Mouse (Mus musculus): ENCODE data around the gene Ppm1a.

Gene Ppm1a

DNA sequence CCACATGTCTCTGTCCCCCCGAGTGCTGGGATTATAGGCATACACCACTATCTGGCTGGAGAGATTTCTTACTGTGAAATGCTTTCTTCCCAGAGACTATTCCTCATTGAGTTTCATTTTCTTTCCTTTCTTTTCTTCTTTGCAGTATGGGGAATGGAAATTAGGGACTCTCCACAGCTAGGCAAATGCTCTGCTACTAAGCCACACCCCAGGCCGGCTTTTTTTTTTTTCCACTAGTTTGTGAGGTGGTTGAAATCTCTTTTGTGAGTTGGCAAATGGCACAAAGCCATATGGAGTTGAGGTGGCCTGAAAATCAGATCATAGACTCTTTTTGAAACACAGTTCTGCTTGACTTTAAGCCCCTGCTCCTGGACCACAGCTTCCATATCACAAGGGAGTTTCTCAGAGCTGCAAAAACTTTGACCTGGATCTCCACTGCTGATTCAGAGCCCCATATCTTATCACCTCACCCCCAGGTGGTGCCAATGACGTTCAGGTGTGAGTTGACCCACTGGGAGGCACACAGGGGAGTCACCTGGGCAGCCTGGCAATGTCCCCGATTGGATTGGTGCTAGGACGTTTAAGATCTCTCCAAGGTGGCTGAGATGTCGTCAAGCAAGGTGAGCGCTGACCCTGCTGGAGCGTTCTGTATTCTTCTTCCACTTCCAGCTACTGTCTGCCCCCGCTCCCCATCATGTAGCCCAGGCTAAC, 71.7 kb downstream of the Ppm1a start:
- no peak for DNase-seq (ENCODE audit: low read depth)

DNA sequence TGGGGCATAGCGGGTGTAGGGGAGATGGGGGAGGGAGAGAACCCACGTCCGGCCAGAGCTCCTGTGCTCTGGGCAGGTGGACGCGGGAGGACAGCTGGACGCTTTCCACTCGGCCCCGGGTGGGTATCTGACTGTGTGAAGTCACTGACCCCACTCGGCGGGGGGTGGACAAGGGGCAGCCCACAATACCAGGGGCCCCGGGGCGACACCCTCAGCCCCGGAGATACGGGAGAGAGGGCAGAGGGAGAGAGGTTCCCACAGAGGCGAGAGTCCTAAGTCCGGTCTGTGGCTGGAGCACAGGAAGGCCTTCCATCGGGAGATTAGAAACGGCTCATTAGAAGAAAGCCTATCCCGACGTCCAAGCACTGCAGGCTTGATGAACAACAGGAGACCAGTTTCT, 72.5 kb downstream of the Ppm1a start:
- DNase-seq (ENCODE audit: low read depth) = no peak

DNA sequence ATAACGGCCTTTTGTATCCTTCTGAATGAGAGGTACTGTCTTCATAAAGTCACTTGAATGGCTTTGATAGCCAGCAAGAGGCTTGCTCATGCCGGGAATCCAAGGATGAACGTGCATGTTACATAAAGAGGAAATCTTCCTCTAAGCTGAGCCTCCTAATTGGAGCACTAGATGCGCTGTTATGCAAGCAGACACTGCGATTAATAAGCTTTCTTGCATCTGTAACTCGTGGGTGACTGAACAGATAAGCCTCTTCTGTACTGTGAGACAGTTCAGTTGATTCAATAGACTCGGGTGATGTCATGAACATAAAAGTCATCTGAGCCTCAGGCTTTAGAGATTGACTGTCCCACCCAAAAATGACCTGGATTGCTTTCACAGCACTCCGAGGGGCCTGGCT, 73.1 kb downstream of the Ppm1a start:
- DNase-seq (ENCODE audit: low read depth) = no peak

DNA sequence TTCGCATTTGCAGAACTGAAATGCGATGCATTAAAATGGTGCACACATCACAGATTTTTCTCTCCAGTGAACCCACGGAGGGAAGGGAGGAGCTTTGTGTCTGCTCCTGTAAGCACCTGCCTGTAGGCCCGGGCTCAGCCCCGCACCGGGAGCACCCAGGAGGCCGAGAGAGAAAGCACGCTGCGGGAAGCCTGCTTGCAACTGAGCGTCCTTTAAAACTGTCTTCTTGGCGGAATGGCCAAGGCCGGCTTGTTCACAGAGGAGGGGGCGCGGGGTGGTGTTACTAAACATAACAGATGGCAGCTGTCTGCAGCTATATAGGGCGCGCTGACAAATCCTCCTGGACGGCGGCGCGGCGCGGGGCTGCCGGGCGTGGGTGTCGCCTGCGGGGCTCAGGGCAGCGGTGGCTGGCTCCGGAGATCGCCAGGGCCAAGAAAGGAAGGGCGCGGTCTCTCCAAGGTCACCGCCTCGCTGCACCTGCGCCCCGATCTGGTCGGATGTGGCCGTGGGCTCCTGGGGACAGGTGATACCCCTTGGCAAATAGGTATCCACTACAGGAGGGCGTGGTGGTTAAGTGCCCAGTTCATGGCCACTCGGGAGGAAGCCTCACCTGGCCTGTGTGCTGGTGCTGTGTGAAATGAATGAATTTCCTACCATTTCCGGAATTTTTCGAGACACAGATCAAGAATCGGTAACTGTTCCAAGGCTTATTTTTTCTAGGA, 74.6 kb downstream of the Ppm1a start:
- no peak for DNase-seq (ENCODE audit: low read depth)

DNA sequence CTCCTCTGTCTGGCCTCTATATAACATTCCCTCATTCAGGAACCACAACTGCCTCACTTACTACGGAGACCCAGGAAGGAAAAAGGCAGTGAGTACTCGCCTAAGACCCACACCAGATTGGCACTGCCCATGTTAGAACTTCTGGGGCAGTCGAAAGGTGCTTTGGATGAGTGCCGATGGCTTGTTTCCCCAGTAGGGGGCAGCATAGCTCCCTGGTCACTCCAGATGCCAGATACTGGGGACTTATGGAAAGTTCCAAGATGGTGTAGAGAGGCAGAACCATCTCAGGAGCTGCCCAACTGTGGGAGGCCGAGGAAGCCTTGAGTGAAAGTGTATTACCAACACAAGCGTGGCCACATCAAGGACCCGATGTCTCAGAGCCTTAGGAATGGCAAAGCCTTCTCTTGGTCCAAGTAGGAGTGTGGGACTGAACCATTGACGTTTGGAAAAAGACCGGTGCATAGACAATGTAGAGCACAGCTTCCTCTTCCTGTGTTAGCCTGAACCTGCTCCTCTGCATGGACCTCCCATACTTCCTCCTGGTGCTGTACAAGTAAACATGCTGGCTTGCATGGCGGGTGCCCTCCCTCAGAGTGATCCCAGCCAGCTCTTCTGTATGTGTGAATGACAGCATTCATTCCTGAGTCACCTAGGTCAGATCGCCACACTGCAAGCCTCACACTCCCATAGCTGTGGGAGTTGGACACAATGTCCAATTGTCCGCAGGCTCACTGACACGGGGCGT, 77.7 kb downstream of the Ppm1a start:
- DNase-seq (ENCODE audit: low read depth) = peak; percentile 40

DNA sequence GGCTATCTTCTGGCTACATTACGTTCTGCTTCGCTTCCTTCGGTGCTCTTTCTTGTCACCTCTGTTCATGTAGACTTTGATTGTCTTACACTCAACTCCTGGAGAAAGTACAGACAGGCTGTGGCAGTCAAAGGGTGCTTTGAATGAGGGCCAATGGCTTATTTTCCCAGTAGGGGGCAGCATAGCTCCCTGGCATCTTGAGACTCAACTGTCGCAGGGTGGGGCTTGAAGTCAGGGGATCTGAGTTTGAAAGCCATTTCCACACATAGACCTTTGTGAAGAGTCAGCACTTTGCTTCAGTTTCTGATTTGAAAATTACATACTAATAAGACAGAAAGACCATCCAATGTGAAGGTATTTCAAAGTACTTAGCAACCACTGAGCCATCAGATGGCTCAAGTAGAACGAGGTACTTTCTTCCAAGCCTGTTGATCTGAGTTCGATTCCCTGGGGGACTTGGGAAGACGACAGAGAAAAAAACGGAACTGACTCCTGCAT, 78.3 kb downstream of the Ppm1a start:
- peak; percentile 59 for DNase-seq (ENCODE audit: low read depth)

DNA sequence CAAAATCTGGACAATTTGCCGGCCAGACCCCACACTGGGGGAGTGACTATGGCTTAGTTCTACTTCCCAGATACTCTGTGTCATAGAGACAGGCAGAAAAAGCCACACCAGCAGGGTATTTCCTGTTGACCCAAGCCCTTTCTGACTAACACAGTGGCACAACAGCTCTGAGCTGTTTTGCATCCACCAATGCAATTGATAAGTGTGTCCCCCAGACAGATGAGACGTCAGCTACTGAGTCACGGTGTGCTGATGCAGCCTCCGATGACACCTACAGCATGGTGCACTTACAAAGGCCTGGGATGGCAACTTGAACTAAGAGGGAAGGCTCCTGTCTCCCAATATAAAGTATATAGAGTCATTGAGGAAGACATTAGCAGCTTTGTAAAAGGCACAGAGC, 80.0 kb downstream of the Ppm1a start:
- DNase-seq (ENCODE audit: low read depth) = no peak

DNA sequence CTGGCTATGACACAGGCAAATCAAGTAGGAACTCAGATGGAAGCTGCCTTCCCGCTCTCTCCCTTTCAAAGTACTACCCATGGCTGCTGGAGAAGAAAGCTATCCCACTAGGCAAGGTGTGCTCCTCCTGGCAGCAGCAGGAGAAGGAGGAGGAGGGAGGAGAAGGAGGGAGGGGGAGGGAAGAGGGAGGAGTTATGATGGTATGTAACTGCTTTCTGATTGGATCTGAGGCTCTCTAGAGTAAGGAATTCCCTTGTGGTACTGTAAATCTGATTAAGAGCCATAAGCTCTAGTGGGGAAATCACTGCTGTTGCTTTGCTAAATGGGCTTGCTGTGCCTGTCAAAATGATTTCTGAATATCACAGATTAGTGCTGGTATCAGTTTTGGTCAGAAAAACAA, 84.2 kb downstream of the Ppm1a start:
- no peak for DNase-seq (ENCODE audit: low read depth)

DNA sequence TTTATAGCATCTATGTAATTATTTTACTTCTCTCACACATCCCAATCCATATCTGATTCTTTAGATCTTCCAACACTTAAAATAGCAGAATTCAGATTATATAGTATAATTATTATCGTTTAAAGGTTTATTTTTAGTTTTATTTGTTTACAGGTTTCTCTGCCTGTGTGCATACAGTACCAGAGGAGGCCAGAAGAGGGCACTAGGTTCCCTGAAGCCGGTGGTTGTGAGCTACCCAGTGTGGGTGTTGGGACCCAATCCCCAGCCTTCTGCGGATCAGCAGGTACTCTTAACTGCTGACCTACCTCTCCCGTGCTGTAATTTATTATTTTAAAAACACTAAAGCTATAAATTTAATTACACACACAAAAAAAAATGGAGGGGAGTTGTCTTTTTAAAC, 85.9 kb downstream of the Ppm1a start:
- DNase-seq (ENCODE audit: low read depth) = peak; percentile 26

DNA sequence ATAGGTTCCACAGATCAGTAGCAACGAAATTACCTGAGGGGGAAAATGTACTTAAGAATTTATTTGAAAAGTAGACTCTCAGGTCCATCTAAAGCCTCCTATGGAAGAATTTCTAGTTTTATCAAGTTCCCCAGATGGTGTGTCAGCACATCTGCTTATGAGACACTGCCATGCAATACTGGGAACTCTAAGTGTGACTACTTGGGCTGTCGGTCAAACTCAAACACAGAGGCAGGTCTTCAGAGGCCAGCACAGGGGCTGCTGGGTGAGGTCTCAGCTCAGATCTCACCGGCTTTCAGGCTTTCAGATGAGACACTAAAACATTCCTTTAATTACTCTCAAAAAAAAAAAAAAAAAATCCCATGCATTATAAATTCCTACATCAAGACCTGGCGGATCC, 86.3 kb downstream of the Ppm1a start:
- DNase-seq (ENCODE audit: low read depth) = peak; percentile 21

DNA sequence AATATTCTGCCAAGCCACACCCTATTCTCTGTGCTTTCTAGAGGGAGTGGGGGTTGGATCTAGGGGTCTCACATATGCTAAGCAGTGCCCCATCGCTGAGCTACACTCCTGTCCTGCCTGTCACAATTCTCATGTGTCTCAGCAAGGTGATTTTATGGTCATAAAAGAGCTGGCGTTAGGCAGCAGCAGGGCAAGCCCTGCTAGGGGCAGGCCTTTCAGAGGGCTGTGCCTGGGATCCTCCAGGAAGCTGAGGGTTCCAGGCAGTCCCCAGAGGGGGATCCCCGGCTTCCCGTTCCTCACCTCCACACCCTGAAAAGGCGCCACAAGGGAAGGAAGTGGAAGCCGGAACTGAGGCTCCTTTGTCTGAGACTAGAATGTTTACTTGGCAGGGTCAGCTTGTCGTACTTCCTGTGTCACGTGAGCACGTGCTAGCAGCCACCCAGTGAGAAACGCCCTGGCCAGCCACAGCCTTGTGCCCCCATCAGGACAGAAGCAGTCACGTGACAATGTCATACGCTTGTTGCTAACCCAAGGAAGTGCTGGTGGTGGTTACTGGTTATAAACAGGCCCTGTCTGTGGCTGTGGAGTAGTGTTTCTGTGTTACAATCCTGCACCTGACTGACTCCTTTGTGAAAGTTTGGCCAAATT, 86.8 kb downstream of the Ppm1a start:
- DNase-seq (ENCODE audit: low read depth) = peak; percentile 90

DNA sequence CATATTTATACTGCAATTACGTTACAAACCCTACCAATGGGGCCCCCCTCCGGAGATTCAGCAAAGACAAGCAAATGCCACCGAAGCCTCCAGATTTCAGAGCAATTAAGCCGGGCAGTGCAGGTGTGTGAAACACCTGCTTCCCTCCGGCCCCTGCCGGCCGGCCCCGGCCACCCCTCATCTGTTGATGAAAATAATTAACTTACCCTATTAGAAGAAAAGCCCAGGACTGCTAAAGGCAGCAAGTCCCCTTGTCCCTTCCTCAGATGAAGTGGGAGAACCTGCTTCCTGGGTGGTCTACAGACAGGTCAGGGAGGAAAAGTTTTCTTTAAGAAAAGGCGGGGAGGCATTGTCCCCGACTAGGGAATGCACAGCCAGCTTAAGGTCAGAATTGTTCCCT, 88.7 kb downstream of the Ppm1a start:
- DNase-seq (ENCODE audit: low read depth) = no peak

DNA sequence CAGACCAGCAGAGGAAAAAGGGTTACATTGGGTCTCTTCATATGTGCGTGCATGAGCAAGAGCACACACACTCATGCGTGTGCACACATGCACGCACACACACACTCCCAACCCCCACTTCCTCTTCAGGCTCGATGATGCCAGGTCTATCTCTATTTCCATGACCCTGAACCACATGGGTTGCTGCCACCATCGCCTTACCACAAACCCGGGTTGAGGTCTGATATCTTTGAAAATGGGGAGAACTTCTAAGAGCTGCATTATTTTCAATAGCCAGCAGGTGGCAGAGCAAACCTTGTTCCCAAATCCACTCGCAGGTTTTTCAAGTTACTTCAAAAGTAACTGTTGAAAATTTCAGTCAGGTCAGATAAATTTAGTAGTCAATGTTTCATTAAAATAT, 90.5 kb downstream of the Ppm1a start:
- peak; percentile 82 for DNase-seq (ENCODE audit: low read depth)
